Mouse (Mus musculus) right cerebral cortex, postnatal 10 days (tissue): ENCODE measurements around the gene Rprd1b.
A peak's percentile ranks its signal among the peaks of the same experiment; 100 is the strongest.

Experiments
- DNase-seq, 2 experiments: peaks; one replicate each; pipeline ENCODE4 v3.0.0; 2021; ENCODE audit warnings: low spot score in 2 of 2

Gene Rprd1b

DNA sequence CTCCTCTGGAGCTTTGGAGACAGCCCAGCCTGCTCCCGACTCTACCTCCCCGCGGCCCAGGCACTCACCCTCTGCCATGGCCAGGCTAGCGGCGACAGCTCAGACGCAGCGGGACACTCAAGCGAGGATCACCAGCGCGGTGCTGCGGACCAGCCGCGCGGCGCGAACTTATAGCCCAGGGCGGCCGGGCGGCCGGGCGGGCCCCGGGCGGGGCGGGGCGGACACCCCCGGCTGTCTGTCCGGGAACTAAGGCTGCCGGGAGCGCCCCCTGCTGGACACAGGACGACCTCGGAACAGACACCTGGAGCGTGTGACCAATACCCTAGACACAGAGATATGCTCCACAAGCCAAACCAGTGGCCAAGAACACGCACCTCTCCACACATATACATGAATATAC is 117.9 kb downstream of the Rprd1b start, which contains the start of gene Tgm2:
Tgm2 (minus strand) TSS at position 214 of the 400 bp plus-strand sequence.
- peak; percentile 60 to 78 for DNase-seq

- no peak for DNase-seq
Measured at GRCm38 (mm10) chr2:158146971-158147370, 118.7 kb downstream of the Rprd1b start.

GRCm38 (mm10) chr2:158151077-158151476 is 122.8 kb downstream of the Rprd1b start:
- DNase-seq: no peak

DNA sequence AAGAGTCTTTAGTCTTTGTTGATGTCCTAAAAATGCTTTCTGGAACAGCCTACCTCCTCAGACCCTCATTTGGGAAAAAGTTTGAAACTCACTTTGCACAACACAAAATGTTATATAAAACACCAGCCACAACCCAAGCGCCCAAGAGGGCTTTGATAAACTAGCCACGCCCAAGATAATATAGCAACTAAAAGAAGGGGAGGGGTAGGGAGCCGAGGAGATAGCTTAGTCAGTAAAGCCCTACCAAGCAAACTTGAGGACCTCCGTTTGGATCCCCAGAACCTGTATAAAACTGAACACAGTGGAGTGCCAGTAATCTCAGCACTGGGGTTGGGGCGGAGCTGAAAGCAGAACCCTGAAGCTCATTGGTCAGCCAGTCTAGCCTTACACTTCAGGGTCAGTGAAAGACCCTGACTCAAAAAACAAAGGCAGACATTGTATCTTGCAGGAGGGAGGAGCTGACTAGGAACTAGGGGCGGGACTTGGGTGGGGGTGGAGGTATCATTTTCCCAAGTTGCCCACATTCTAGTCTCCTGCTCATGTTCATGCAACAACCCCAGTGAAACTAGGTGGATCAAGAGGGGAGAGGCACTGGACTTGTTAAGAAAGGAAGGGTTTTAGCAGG is 124.5 kb downstream of the Rprd1b start:
- DNase-seq: no peak

DNA sequence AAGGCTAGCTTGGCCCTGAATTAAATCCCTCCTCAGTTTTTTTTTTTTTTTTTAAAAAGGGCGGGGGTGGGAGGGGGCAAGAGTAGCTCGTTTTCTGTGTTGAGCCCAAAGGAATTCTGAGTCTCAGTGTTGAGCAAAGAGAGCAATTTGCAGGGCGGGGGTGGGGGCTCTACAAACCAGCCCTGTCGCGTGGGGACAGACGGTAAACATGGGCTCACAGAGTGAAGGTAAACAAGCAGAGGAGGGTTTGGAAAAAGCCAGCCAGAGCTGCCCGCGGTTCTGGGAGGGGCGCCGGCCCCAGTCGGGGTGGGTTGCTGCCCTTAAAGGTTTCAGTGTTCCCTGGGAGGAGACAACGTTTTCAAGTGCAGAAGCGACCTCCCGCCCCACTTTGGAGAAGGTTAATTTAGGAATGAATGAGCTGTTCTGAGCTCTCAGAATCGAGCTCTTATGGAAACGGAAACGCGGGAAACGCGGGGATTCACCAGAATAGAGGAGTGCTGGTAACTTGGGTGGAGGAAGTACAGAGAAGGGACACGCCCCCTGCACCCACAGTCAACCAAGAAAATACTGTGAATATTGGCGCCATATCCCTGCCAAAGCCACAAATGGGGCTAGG is 125.5 kb downstream of the Rprd1b start:
- DNase-seq: no peak

- no peak for DNase-seq
Measured at GRCm38 (mm10) chr2:158154641-158155040, 126.3 kb downstream of the Rprd1b start.

DNA sequence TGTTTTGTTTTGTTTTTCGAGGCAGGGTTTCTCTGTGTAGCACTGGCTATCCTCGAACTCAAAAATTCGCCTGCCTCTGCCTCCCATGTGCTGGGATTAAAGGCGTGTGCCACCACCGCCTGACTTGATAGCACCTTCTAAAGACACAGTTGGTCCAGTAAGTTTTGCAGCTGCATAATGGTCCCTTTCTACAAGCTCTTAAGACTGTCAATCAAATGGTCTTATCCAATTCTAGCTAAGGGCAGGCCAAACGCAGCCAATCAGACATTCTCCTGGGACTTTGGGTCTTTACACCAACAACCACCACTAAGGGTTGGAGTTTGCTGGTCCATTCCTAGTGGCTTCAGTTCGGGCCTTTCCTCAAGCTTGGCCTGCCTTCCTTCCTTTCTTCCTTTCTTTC is 126.8 kb downstream of the Rprd1b start:
- no peak for DNase-seq

GRCm38 (mm10) chr2:158155615-158156014 is 127.3 kb downstream of the Rprd1b start:
- no peak for DNase-seq

DNA sequence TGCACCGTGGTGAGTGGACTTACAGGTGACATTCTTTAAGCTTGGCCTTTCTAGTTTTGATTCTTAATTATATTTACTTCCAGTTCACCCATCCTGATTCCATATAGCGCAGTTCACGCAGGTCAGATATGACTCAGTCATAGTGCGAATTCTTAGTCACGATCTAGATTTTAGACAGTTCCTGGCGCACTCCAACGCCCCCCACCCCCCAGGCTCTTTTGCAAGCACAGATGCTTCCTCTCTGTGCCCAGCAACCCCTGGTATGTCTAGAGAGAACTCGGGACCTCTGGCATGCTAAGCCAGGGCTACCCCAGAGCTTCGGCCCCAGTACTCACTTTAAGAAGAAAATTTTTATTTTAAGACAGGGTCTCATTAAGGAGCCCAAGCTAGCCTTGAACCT is 128.2 kb downstream of the Rprd1b start:
- no peak for DNase-seq

DNA sequence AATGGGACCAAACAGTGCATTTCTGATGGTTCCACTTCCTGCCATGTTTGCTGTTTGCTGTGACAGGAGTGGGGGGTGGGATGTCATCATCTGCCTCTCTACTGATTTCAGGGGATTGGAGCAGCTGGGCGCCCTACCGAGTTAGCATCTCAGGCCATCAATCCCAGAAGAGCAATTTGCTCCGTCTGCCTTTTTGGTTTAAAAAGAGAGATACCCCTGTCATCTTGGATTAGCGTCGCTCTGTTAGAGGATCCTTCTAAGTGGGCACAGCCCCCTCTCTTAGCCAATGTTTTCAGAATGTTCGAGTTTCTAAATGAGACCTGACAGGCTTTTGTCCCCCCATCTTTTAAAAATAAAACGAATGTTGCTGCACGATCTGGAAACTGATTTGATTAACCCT is 129.4 kb downstream of the Rprd1b start:
- no peak for DNase-seq

DNA sequence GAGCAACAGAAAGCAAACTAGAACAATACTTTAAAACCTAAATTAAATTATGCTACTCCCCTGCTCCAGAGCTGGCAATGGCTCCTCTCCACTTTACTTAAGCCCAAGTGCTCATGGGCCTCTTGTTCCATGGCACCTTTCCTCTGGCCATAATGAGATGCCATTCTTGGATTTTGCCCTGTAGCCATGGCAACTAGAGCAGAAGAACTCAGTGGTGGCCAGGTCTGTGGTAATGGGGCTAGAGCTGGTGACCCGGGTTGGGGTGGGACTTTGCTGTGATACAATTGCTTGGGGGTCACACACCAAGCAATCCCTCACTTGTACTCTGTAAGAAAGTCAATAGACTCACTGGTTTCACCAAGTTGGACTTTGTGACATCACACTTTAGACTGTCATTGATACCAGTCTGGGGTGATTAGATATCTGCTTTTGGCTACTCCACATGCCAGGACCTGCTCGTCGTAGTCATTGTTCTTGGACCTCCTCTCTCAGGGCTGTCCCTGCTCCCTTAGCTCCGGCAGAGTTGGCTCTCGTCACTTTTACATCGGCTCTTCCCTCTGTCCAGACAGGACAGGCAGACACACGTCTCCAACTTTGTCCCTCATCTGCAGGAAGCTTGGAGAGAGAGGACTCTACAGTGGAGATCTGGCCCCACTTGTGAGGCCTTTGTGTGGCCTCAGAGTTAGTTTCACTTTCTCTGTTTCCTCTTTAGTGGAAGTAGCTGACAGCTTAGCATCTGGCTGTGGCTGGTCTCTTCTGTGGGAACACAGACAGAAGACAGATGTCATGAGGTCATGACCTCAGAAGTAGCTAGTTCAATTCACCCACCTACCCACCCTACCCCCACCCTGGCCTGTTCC is 131.3 kb downstream of the Rprd1b start:
- no peak for DNase-seq

DNA sequence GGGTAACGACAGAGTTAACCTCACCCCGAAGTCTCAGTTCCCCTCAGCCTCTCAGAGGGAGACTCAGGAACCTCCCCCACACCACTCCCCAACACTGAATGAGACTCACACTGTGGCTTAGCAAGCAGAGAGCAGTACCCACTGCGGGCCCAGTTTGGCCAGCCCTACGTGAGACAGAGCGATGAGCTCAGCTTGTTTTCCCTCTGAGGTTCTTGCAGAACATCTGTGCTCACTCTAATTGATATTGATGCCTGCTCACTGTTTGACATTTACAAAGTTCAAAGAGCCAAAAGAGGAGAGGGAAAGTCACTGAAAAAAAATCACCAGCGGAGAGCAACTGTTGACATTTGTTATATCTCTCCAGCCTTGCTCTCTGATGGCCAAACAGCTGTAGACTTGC is 133.5 kb downstream of the Rprd1b start:
- DNase-seq: no peak

DNA sequence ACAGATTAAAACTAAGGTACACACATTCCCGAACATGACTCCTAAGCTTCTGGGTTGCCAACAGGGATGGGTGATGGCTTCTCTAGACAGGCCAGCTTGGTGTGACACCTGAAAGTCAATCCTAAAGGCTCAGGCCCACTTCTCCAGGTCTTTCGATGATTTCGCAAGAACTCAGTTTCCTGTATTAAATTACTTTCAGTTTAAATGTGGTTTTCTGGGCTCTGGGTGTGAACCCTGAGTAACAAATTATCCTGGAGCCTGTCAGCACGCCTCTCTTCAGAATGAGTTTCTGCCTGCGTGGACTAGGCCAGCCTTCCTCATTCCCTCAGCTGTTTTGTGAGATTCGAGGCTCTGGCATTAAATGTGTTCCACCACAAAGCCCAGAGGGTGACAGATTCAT is 134.7 kb downstream of the Rprd1b start:
- no peak for DNase-seq

GRCm38 (mm10) chr2:158165776-158166175 is 137.5 kb downstream of the Rprd1b start:
- no peak for DNase-seq

- DNase-seq: peak; percentile 46 to 49
Measured at GRCm38 (mm10) chr2:158166628-158167027, 138.3 kb downstream of the Rprd1b start.

- DNase-seq: no peak
Measured at GRCm38 (mm10) chr2:158167496-158168205, 139.4 kb downstream of the Rprd1b start.

DNA sequence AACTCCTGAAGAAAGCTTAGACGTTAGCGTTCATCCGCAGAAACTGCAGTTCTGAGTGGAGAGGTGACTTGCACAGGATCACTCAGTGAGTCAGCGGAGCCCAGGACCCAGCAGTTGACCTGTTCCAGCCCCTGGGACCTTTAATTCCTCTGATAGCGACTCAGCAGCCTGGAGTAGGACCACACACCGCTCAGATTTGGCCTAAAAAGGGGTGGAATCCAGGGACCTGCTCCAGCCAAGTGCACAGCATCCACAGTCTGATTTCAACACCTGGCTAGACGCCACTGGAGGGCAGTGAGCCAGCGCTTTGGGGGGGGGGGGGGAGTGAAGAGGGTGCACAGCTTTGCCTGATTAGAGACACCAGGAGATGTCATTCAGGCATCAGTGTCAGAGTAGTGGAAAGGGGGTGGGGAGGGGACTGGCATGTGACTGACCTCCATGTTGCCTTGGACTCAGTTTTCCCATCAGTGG is 140.5 kb downstream of the Rprd1b start:
- no peak for DNase-seq

- no peak for DNase-seq
Measured at GRCm38 (mm10) chr2:158169351-158169750, 141.1 kb downstream of the Rprd1b start.

DNA sequence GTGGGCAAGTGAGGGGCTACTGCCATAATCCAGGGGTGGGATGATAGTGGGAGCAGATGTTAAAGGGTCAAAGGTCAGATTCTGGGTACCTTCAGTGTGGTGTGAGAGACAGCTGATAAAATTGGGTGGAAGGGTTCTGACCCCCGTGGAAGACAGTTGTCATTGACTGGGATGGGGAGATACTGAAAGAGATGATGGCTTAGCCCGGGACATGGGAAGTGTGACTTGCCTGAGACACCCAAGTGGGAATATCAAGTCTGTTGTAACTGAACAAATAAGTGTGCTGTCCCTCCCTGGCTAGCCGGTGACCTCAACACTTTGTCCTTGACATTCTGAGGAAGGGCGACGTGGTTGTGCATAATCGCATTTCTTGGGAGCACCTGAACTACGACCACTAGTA is 141.5 kb downstream of the Rprd1b start:
- DNase-seq: no peak

GRCm38 (mm10) chr2:158170394-158170793 is 142.1 kb downstream of the Rprd1b start:
- no peak for DNase-seq

GRCm38 (mm10) chr2:158174438-158174837 is 146.1 kb downstream of the Rprd1b start:
- DNase-seq: peak in 1 of 2 experiments; percentile 48

DNA sequence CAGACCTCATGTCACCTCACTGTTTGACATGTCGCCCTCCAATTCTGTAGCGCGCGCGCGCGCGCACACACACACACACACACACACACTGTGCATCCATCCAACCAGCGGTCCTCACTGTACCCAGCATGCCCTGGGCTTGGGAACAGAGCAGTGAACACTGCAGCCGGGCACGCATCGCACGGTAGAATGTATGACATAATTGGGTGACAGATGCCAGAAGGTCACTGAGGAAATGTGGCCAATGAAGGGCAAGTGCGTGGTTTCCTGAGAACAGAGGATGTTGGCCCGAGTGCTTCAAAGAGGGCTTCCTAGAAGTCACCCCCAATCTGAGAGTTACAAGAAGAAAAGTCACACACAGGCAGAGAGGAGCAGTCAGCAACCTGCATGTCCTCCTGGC is 146.7 kb downstream of the Rprd1b start:
- no peak for DNase-seq
